8 mouse cellular contexts compared by ENCODE assay signal in the genomic region with DNA sequence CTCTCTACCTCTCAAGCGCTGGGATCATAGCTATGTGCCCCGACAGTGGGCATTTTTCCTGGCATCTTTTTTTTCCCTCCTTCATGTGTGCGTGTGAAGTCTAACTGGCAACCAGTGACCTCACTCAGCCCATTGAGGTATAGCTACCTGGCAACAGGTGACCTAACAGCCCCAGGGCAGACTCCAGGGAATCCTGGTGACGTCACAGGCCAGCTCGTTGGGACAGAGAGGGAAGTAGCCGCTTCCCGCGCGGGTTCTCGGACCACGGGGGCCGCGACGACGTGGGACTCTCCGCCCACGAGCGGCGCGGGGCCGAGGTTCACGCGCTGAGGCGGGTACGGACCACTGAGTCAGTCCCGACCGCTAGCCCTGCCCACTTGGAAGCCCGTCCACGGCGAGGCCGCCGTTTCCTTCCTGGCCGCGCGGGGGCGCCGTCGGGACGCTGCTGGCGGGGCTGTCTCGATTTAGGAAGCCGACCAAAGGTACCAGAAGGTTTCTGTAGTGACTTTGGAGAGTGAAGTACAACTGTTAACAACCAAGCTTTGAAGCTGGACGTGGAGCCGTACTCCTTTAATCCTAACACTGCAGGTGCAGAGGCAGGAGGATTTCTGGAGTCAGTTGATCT. TPM values are rescaled to one million over a fixed set of nuclear protein-coding genes. Genes with fewer than 3 reads are reported as not detected.
DNase-seq lines count a peak whose midpoint lies in the region; ATAC-seq and TF ChIP-seq lines count a peak whose summit lies in the region.

Gene Slc6a21 (plus strand): TSS at position 378 of the 625 bp plus-strand sequence.

- H3K4me2 ChIP-seq in CH12.LX (ENCODE audit: insufficient read depth, low read depth, poor library complexity, severe bottlenecking) = peak within 1 kb of the TSS; percentile 40
- peak within 1 kb of the TSS; percentile 54 for H3K4me2 ChIP-seq in forebrain, embryonic 12.5 days
- H3K4me2 ChIP-seq in heart, postnatal 0 days (ENCODE audit: low read depth, low read length) = peak within 1 kb of the TSS; percentile 61
- peak within 1 kb of the TSS; percentile 47 for H3K4me2 ChIP-seq in neural tube, embryonic 14.5 days (ENCODE audit: low read depth, low read length)

- H3K9me3 ChIP-seq in CH12.LX (replicated peaks; ENCODE audit: low read length) = no peaks in the 10 kb centered on the region
- H3K9me3 ChIP-seq in forebrain, embryonic 12.5 days = no peaks in the 10 kb centered on the region
- H3K9me3 ChIP-seq in heart, postnatal 0 days (replicated peaks; ENCODE audit: control insufficient read depth, low read length) = no peaks in the 10 kb centered on the region
- no peaks in the 10 kb centered on the region for H3K9me3 ChIP-seq in neural tube, embryonic 14.5 days (ENCODE audit: control insufficient read depth, low read length)

- no peak within 1 kb of the TSS for H3K9ac ChIP-seq in CH12.LX (ENCODE audit: insufficient read depth, low read depth)
- H3K9ac ChIP-seq in forebrain, embryonic 12.5 days = peak within 1 kb of the TSS; percentile 17; the same call in 1 of the 2 replicates
- H3K9ac ChIP-seq in heart, postnatal 0 days (replicated peaks; ENCODE audit: low read depth, low read length) = no peak within 1 kb of the TSS; the same call in 1 of the 2 replicates
- H3K9ac ChIP-seq in neural tube, embryonic 14.5 days (replicated peaks; ENCODE audit: low read depth, low read length) = no peak within 1 kb of the TSS

- WGBS in forebrain, embryonic 12.5 days = 6% methylated on average over 44 of the region's 44 CpGs
- WGBS in heart, postnatal 0 days = 8% methylated on average over 43 of the region's 44 CpGs
- 6% methylated on average over 44 of the region's 44 CpGs for WGBS in neural tube, embryonic 14.5 days

- H3K27me3 ChIP-seq in CH12.LX (replicated peaks) = peaks cover 10% of the 10 kb centered on the region
- H3K27me3 ChIP-seq in forebrain, embryonic 12.5 days = peaks cover 14% of the 10 kb centered on the region
- H3K27me3 ChIP-seq in heart, postnatal 0 days (ENCODE audit: control insufficient read depth, insufficient read depth, low read length) = no peaks in the 10 kb centered on the region
- no peaks in the 10 kb centered on the region for H3K27me3 ChIP-seq in neural tube, embryonic 14.5 days (ENCODE audit: control insufficient read depth, insufficient read depth, low read length)

- H3K4me3 ChIP-seq in CH12.LX (replicated peaks in 1 of 3; ENCODE audit: low read depth in 2 of 3, low read length in 2 of 3, poor library complexity in 1 of 3) = peak within 1 kb of the TSS; percentile 30 to 52 (median 37)
- H3K4me3 ChIP-seq in brown adipose tissue, adult 24 weeks (ENCODE audit: insufficient read depth, low read depth, low read length) = peak within 1 kb of the TSS; percentile 65
- peak within 1 kb of the TSS; percentile 33 for H3K4me3 ChIP-seq in forebrain, embryonic 12.5 days (replicated peaks)
- H3K4me3 ChIP-seq in heart, postnatal 0 days (ENCODE audit: low read depth, low read length) = peak within 1 kb of the TSS; percentile 42
- H3K4me3 ChIP-seq in neural tube, embryonic 14.5 days (ENCODE audit: low read depth, low read length) = peak within 1 kb of the TSS; percentile 24; the same call in 1 of the 2 replicates

- H3K79me2 ChIP-seq in CH12.LX (replicated peaks; ENCODE audit: control insufficient read depth, extremely low read depth, insufficient read depth, poor library complexity, severe bottlenecking) = no peaks in the 10 kb centered on the region

- no peak for TF ChIP-seq POLR2A in CH12.LX (IDR thresholded peaks at IDR 0.05; ENCODE audit: low read depth, low read length)

- TF ChIP-seq EP300 in CH12.LX (IDR thresholded peaks at IDR 0.05; ENCODE audit: low read length) = no peak
- TF ChIP-seq EP300 in heart, postnatal 0 days (IDR thresholded peaks at IDR 0.05; ENCODE audit: low read depth) = no peak

- peak; percentile 57 for DNase-seq in CH12.LX (ENCODE audit: extremely low read depth)
- DNase-seq in heart, postnatal 0 days (ENCODE audit: low spot score) = no peak
- DNase-seq in kidney, postnatal 36 days = peak; percentile 70 to 89
- DNase-seq in lung, adult 18-20 months = peak; percentile 75 to 86
- peak; percentile 80 for DNase-seq in testis, postnatal 14 days (ENCODE audit: low spot score)

- in situ Hi-C loops in CH12.LX (cut with MboI; ENCODE audit: low pct_ligation_motif_present, low pct_unique_long_range_greater_than_20kb, low sequenced_read_pairs) = no loop called here

- peak; percentile 43 to 88; a peak in 2 of 4 replicates for TF ChIP-seq CTCF in CH12.LX (conservative IDR thresholded peaks at IDR 0.05 in 1 of 2, IDR thresholded peaks at IDR 0.05 in 1 of 2; ENCODE audit: low read depth in 2 of 2, low read length in 2 of 2)
- TF ChIP-seq CTCF in heart, postnatal 0 days (IDR thresholded peaks at IDR 0.05; ENCODE audit: low read depth) = peak; percentile 65

- dilution Hi-C loops in CH12.LX (cut with MboI; ENCODE audit: extremely low pct_ligation_motif_present, extremely low pct_unique_long_range_greater_than_20kb, low sequenced_read_pairs) = no loop called here

- TF ChIP-seq RAD21 in CH12.LX (IDR thresholded peaks at IDR 0.05; ENCODE audit: low read depth, low read length) = peak; percentile 70

- peaks cover 3 to 27% of the 10 kb centered on the region in 2 experiments; a peak in 3 of 4 replicates for H3K4me1 ChIP-seq in CH12.LX (ENCODE audit: control insufficient read depth in 1 of 2, insufficient read depth in 2 of 2)
- no peaks in the 10 kb centered on the region for H3K4me1 ChIP-seq in brown adipose tissue, adult 24 weeks (ENCODE audit: control insufficient read depth, insufficient read depth, insufficient read length, low read length)
- peaks cover 11% of the 10 kb centered on the region for H3K4me1 ChIP-seq in forebrain, embryonic 12.5 days
- H3K4me1 ChIP-seq in heart, postnatal 0 days (ENCODE audit: control insufficient read depth, insufficient read depth) = no peaks in the 10 kb centered on the region
- no peaks in the 10 kb centered on the region for H3K4me1 ChIP-seq in neural tube, embryonic 14.5 days (ENCODE audit: control insufficient read depth, insufficient read depth, low read length)

- no peak within 1 kb of the TSS for H3K27ac ChIP-seq in CH12.LX (ENCODE audit: insufficient read depth, low read depth)
- H3K27ac ChIP-seq in brown adipose tissue, adult 24 weeks (replicated peaks; ENCODE audit: low read depth, low read length) = no peak within 1 kb of the TSS
- no peak within 1 kb of the TSS for H3K27ac ChIP-seq in forebrain, embryonic 12.5 days
- H3K27ac ChIP-seq in heart, postnatal 0 days (ENCODE audit: low read depth) = no peak within 1 kb of the TSS
- H3K27ac ChIP-seq in neural tube, embryonic 14.5 days (ENCODE audit: low read depth, low read length) = no peak within 1 kb of the TSS

- no peaks in the 10 kb centered on the region for H3K36me3 ChIP-seq in CH12.LX (replicated peaks in 1 of 2; ENCODE audit: control insufficient read depth in 1 of 2, insufficient read depth in 1 of 2, low read length in 1 of 2)
- no peaks in the 10 kb centered on the region for H3K36me3 ChIP-seq in forebrain, embryonic 12.5 days (replicated peaks)
- H3K36me3 ChIP-seq in heart, postnatal 0 days (replicated peaks; ENCODE audit: control insufficient read depth, insufficient read depth, low read length) = no peaks in the 10 kb centered on the region
- no peaks in the 10 kb centered on the region for H3K36me3 ChIP-seq in neural tube, embryonic 14.5 days (ENCODE audit: control insufficient read depth, insufficient read depth, low read length)

- ATAC-seq in forebrain, embryonic 12.5 days (ENCODE audit: low FRiP score) = no peak
- ATAC-seq in heart, postnatal 0 days (ENCODE audit: insufficient read depth, low read depth) = 0 out of 2 replicates have a peak, but pooled peaks have one; percentile 24
- ATAC-seq in neural tube, embryonic 14.5 days (ENCODE audit: low read depth) = no peak

TF ChIP-seq in CH12.LX, 34 proteins besides CTCF, POLR2A, EP300 and RAD21:
- TF ChIP-seq SMC3 (IDR thresholded peaks at IDR 0.05; ENCODE audit: low read depth, low read length) (peak; percentile 72), MAZ (IDR thresholded peaks at IDR 0.05; ENCODE audit: low read depth, low read length) (no peak), NRF1 (IDR thresholded peaks at IDR 0.05; ENCODE audit: low read depth, low read length) (0 out of 2 replicates have a peak, but pooled peaks have one; percentile 17), IRF4 (IDR thresholded peaks at IDR 0.05; ENCODE audit: low read depth, low read length) (0 out of 2 replicates have a peak, but pooled peaks have one; percentile 15), ZKSCAN1 (IDR thresholded peaks at IDR 0.05; ENCODE audit: borderline replicate concordance, low read depth, low read length) (no peak), ZMIZ1 (IDR thresholded peaks at IDR 0.05; ENCODE audit: low read depth, low read length) (no peak), ELF1 (IDR thresholded peaks at IDR 0.05; ENCODE audit: low read depth, low read length) (0 out of 2 replicates have a peak, but pooled peaks have one; percentile 18)
TF ChIP-seq in CH12.LX: peak in this region for 4.

RNA-seq across cellular contexts. Expression of gene Slc6a21, which starts in this region (rescaled TPM):
- total RNA-seq in CH12.LX (2012; rRNA removed) (not detected in 2 replicates), CH12.LX (2014; rRNA removed) (not detected in 2 replicates)
- not detected in 2 replicates for polyA plus RNA-seq in CH12.LX (2012; ENCODE audit: insufficient read length, low read depth)
- polyA plus RNA-seq in brown adipose tissue, adult 24 weeks (2012; ENCODE audit: insufficient read depth, insufficient read length, missing spikeins) = not detected in 2 replicates
- not detected in 2 replicates for polyA plus RNA-seq in forebrain, embryonic 12.5 days (2016; fragmentation: Nextera tagmentation; extraction: Ambion mirVana)
- total RNA-seq in heart, postnatal 0 days (2014; rRNA removed; ENCODE audit: low replicate concordance) = not detected in 2 replicates
- polyA plus RNA-seq in heart, postnatal 0 days (2015; fragmentation: Nextera tagmentation; extraction: Ambion mirVana) = not detected in 2 replicates
- not detected in 2 replicates for polyA plus RNA-seq in neural tube, embryonic 14.5 days (2014; fragmentation: Nextera tagmentation; extraction: Ambion mirVana)

Comparison
In these comparisons a context has a peak if more than half of its experiments do, and no peak if none do; other contexts are left out.
1. Peak in DNase-seq, H3K4me3 ChIP-seq and H3K4me2 ChIP-seq in CH12.LX; RNA of the gene not detected or under 1 TPM.
2. Peak in ATAC-seq, H3K4me3 ChIP-seq and H3K4me2 ChIP-seq in heart, postnatal 0 days; RNA of the gene not detected or under 1 TPM.